ENCODE assay signal across 18 mouse cellular contexts in genomic region chr3:18941301-18942177, GRCm38 (mm10).
DNase-seq lines count a peak whose midpoint lies in the region; ATAC-seq and TF ChIP-seq lines count a peak whose summit lies in the region.
"Had no signal": no experiment of that assay in that cellular context is flagged by ENCODE, and none has a peak within 500 bp of the region (broad histone marks: within the 10 kb centered on the region; RNA-seq: fewer than 3 reads in every experiment).

No protein-coding gene starts in this region.

- H3K27ac ChIP-seq in forebrain, embryonic 14.5 days (ENCODE audit: low read depth, low read length): no peak overlapping the region
- H3K27ac ChIP-seq in forebrain, embryonic 11.5 days (ENCODE audit: low read depth, low read length): no peak overlapping the region
- no peak overlapping the region for H3K27ac ChIP-seq in lung, embryonic 16.5 days (ENCODE audit: low read length)
- peak overlapping the region; percentile 28; the same call in 1 of the 2 replicates for H3K27ac ChIP-seq in left cerebral cortex, adult 2 months
- H3K27ac ChIP-seq in stomach, embryonic 16.5 days (ENCODE audit: low read length): peak overlapping the region; percentile 57; the same call in 1 of the 2 replicates
- H3K27ac ChIP-seq: embryonic facial prominence, embryonic 13.5 days; heart, embryonic 13.5 days; hindbrain, embryonic 12.5 days; limb, embryonic 12.5 days; midbrain, embryonic 15.5 days; neural tube, embryonic 13.5 days had no signal

- TF ChIP-seq CTCF in left cerebral cortex, adult 2 months (IDR thresholded peaks at IDR 0.05): no peak

- H3K4me2 ChIP-seq in forebrain, embryonic 14.5 days (ENCODE audit: low read length): no peak overlapping the region
- H3K4me2 ChIP-seq in forebrain, embryonic 11.5 days (ENCODE audit: low read depth, low read length, severe bottlenecking): no peak overlapping the region
- H3K4me2 ChIP-seq in lung, embryonic 16.5 days (ENCODE audit: low read depth, low read length): 0 out of 2 replicates have a peak overlapping the region, but pooled peaks have one; percentile 12
- 0 out of 2 replicates have a peak overlapping the region, but pooled peaks have one; percentile 3 for H3K4me2 ChIP-seq in stomach, embryonic 16.5 days (ENCODE audit: low read depth, low read length)
- H3K4me2 ChIP-seq: embryonic facial prominence, embryonic 13.5 days; heart, embryonic 13.5 days; hindbrain, embryonic 12.5 days; limb, embryonic 12.5 days; midbrain, embryonic 15.5 days; neural tube, embryonic 13.5 days had no signal

- WGBS in forebrain, embryonic 14.5 days: 69% methylated on average over 11 of the region's 11 CpGs
- 79% methylated on average over 11 of the region's 11 CpGs for whole genome bisulfite sequencing in forebrain, embryonic 11.5 days
- 25% methylated on average over 11 of the region's 11 CpGs for WGBS in lung, embryonic 16.5 days
- WGBS in stomach, embryonic 16.5 days: 41% methylated on average over 11 of the region's 11 CpGs

- intact Hi-C loops in left cerebral cortex, adult 2 months (cut with DNase I): no loop called here

- peak; percentile 73 for DNase-seq in forebrain, embryonic 14.5 days (ENCODE audit: low spot score)
- no peak for DNase-seq in forebrain, embryonic 11.5 days (ENCODE audit: low spot score)
- no peak for DNase-seq in lung, postnatal 4 days
- peak in 1 of 2 experiments; percentile 14 for DNase-seq in left cerebral cortex, adult 2 months (ENCODE audit: extremely low spot score in 1 of 2, low spot score in 2 of 2)
- DNase-seq in ovary, postnatal 14 days (ENCODE audit: low spot score): no peak
- DNase-seq: cerebellum, postnatal 10 days; gastrocnemius, postnatal 10 days; lung, adult 2 months; thymus, adult 2 months had no signal

- H3K4me1 ChIP-seq in forebrain, embryonic 14.5 days (ENCODE audit: control insufficient read depth, insufficient read depth, low read length): no peaks in the 10 kb centered on the region
- H3K4me1 ChIP-seq in forebrain, embryonic 11.5 days (replicated peaks; ENCODE audit: control insufficient read depth, insufficient read depth, low read length): no peaks in the 10 kb centered on the region
- H3K4me1 ChIP-seq in lung, embryonic 16.5 days (replicated peaks; ENCODE audit: control insufficient read depth, insufficient read depth, low read length): peaks cover 10% of the 10 kb centered on the region
- peaks cover 7% of the 10 kb centered on the region; the same call in 1 of the 2 replicates for H3K4me1 ChIP-seq in stomach, embryonic 16.5 days (ENCODE audit: control insufficient read depth, insufficient read depth, low read length)
- H3K4me1 ChIP-seq: heart, embryonic 13.5 days; limb, embryonic 12.5 days; midbrain, embryonic 15.5 days had no signal

- H3K36me3 ChIP-seq in forebrain, embryonic 14.5 days (ENCODE audit: control insufficient read depth, insufficient read depth, low read length): no peaks in the 10 kb centered on the region
- no peaks in the 10 kb centered on the region for H3K36me3 ChIP-seq in forebrain, embryonic 11.5 days (ENCODE audit: control insufficient read depth, insufficient read depth, low read length)
- H3K36me3 ChIP-seq in lung, embryonic 16.5 days (ENCODE audit: control insufficient read depth, insufficient read depth, low read length): no peaks in the 10 kb centered on the region
- H3K36me3 ChIP-seq in stomach, embryonic 16.5 days (ENCODE audit: control insufficient read depth, insufficient read depth, low read length): no peaks in the 10 kb centered on the region
- H3K36me3 ChIP-seq: embryonic facial prominence, embryonic 13.5 days; heart, embryonic 13.5 days; hindbrain, embryonic 12.5 days; limb, embryonic 12.5 days; midbrain, embryonic 15.5 days; neural tube, embryonic 13.5 days had no signal

- no peak overlapping the region for H3K9ac ChIP-seq in forebrain, embryonic 14.5 days (ENCODE audit: low read length)
- H3K9ac ChIP-seq in forebrain, embryonic 11.5 days (ENCODE audit: low read length): no peak overlapping the region
- H3K9ac ChIP-seq in lung, embryonic 16.5 days (ENCODE audit: low read length): no peak overlapping the region
- H3K9ac ChIP-seq in stomach, embryonic 16.5 days (ENCODE audit: low read length): no peak overlapping the region
- H3K9ac ChIP-seq: embryonic facial prominence, embryonic 13.5 days; heart, embryonic 13.5 days; hindbrain, embryonic 12.5 days; limb, embryonic 12.5 days; midbrain, embryonic 15.5 days; neural tube, embryonic 13.5 days had no signal

- H3K9me3 ChIP-seq in forebrain, embryonic 14.5 days (replicated peaks; ENCODE audit: control insufficient read depth, low read length): no peaks in the 10 kb centered on the region
- no peaks in the 10 kb centered on the region for H3K9me3 ChIP-seq in forebrain, embryonic 11.5 days (ENCODE audit: control insufficient read depth, low read length)
- no peaks in the 10 kb centered on the region for H3K9me3 ChIP-seq in lung, embryonic 16.5 days (ENCODE audit: control insufficient read depth, low read length)
- no peaks in the 10 kb centered on the region for H3K9me3 ChIP-seq in stomach, embryonic 16.5 days (replicated peaks; ENCODE audit: control insufficient read depth, low read length)
- H3K9me3 ChIP-seq: embryonic facial prominence, embryonic 13.5 days; heart, embryonic 13.5 days; hindbrain, embryonic 12.5 days; limb, embryonic 12.5 days; midbrain, embryonic 15.5 days; neural tube, embryonic 13.5 days had no signal

- no peaks in the 10 kb centered on the region for H3K27me3 ChIP-seq in forebrain, embryonic 14.5 days (replicated peaks; ENCODE audit: control insufficient read depth, insufficient read depth, low read length)
- H3K27me3 ChIP-seq in forebrain, embryonic 11.5 days (ENCODE audit: control insufficient read depth, insufficient read depth, low read length): no peaks in the 10 kb centered on the region
- H3K27me3 ChIP-seq in lung, embryonic 16.5 days (ENCODE audit: control insufficient read depth, insufficient read depth, low read depth, low read length): no peaks in the 10 kb centered on the region
- no peaks in the 10 kb centered on the region for H3K27me3 ChIP-seq in stomach, embryonic 16.5 days (ENCODE audit: control insufficient read depth, insufficient read depth, low read length)
- H3K27me3 ChIP-seq: embryonic facial prominence, embryonic 13.5 days; hindbrain, embryonic 12.5 days; limb, embryonic 12.5 days; midbrain, embryonic 15.5 days; neural tube, embryonic 13.5 days had no signal

- peak; percentile 90 for ATAC-seq in forebrain, embryonic 14.5 days
- no peak for ATAC-seq in forebrain, embryonic 11.5 days (replicated peaks; ENCODE audit: low FRiP score)
- peak; percentile 88 for ATAC-seq in lung, embryonic 16.5 days (ENCODE audit: low read depth)
- ATAC-seq in stomach, embryonic 16.5 days (ENCODE audit: insufficient read depth, low FRiP score): peak; percentile 58; the same call in 1 of the 2 replicates
- no peak for ATAC-seq in activated CD4-positive, CD25-positive, alpha-beta regulatory T cell, adult 4 months
- ATAC-seq: midbrain, embryonic 15.5 days had no signal

- H3K4me3 ChIP-seq in forebrain, embryonic 14.5 days (ENCODE audit: low read depth, low read length): no peak overlapping the region
- H3K4me3 ChIP-seq in forebrain, embryonic 11.5 days (ENCODE audit: low read depth, low read length): no peak overlapping the region
- no peak overlapping the region for H3K4me3 ChIP-seq in lung, embryonic 16.5 days (ENCODE audit: low read length)
- H3K4me3 ChIP-seq in left cerebral cortex, adult 2 months: no peak overlapping the region
- no peak overlapping the region for H3K4me3 ChIP-seq in stomach, embryonic 16.5 days (replicated peaks; ENCODE audit: low read length)
- H3K4me3 ChIP-seq: embryonic facial prominence, embryonic 13.5 days; heart, embryonic 13.5 days; hindbrain, embryonic 12.5 days; limb, embryonic 12.5 days; midbrain, embryonic 15.5 days; neural tube, embryonic 13.5 days had no signal

Comparison
In these comparisons a context has a peak if more than half of its experiments do, and no peak if none do; other contexts are left out.
1. ATAC-seq: peak in forebrain, embryonic 14.5 days (single experiment), lung, embryonic 16.5 days (single experiment) and stomach, embryonic 16.5 days (single experiment); none in forebrain, embryonic 11.5 days (single experiment) and activated CD4-positive, CD25-positive, alpha-beta regulatory T cell, adult 4 months (single experiment).
2. H3K27ac ChIP-seq: peak in left cerebral cortex, adult 2 months (single experiment) and stomach, embryonic 16.5 days (single experiment); none in forebrain, embryonic 14.5 days (single experiment), forebrain, embryonic 11.5 days (single experiment) and lung, embryonic 16.5 days (single experiment).
3. H3K4me2 ChIP-seq: peak in lung, embryonic 16.5 days (single experiment) and stomach, embryonic 16.5 days (single experiment); none in forebrain, embryonic 14.5 days (single experiment) and forebrain, embryonic 11.5 days (single experiment).